Mouse (Mus musculus) v-Abl transformed pro-B cells (cell line): Measurements from ENCODE around the gene Gabbr2.

ENCODE experiments used
- in situ Hi-C, 2 experiments: fragments of 400-800 bp; cut with MboI; formaldehyde crosslinking; loops; one replicate each; pipeline ENCODE4 v1.15.1; 2025; ENCODE audit not compliant: unreplicated experiment in 2 of 2

Gabbr2 gene

GRCm38 (mm10) chr4:46990281-46991015, 1.2 kb downstream of the Gabbr2 start:
- in situ Hi-C loops = no loop called here

- in situ Hi-C loops = no loop called here
Measured at GRCm38 (mm10) chr4:46989842-46990241, 1.8 kb downstream of the Gabbr2 start.

GRCm38 (mm10) chr4:46988824-46989223, 2.8 kb downstream of the Gabbr2 start:
- in situ Hi-C loops = no loop called here

- in situ Hi-C loops = no loop called here
Measured at GRCm38 (mm10) chr4:46988257-46988656, 3.4 kb downstream of the Gabbr2 start.

GRCm38 (mm10) chr4:46987809-46988208, 3.9 kb downstream of the Gabbr2 start:
- in situ Hi-C loops = no loop called here

- in situ Hi-C loops = no loop called here
Measured at GRCm38 (mm10) chr4:46986054-46986453, 5.6 kb downstream of the Gabbr2 start.

- in situ Hi-C loops = loop anchor here in 1 of 2 experiments (5.0 kb wide), 1 partner anchor 39 kb away; no protein-coding TSS in a partner anchor
Measured at GRCm38 (mm10) chr4:46982912-46983311, 8.8 kb downstream of the Gabbr2 start.

- in situ Hi-C loops = loop anchor here in 1 of 2 experiments (5.0 kb wide), 1 partner anchor 40 kb away; no protein-coding TSS in a partner anchor
Measured at GRCm38 (mm10) chr4:46982094-46982493, 9.6 kb downstream of the Gabbr2 start.

- in situ Hi-C loops = no loop called here
Measured at GRCm38 (mm10) chr4:46978371-46978770, 13.3 kb downstream of the Gabbr2 start.

GRCm38 (mm10) chr4:46977161-46977560, 14.5 kb downstream of the Gabbr2 start:
- in situ Hi-C loops = no loop called here

- in situ Hi-C loops = no loop called here
Measured at GRCm38 (mm10) chr4:46976671-46977071, 15.0 kb downstream of the Gabbr2 start.

- in situ Hi-C loops = no loop called here
Measured at GRCm38 (mm10) chr4:46973322-46973721, 18.4 kb downstream of the Gabbr2 start.

GRCm38 (mm10) chr4:46967981-46968380, 23.7 kb downstream of the Gabbr2 start:
- in situ Hi-C loops = no loop called here

- in situ Hi-C loops = no loop called here
Measured at GRCm38 (mm10) chr4:46966551-46966950, 25.1 kb downstream of the Gabbr2 start.

GRCm38 (mm10) chr4:46961403-46961802, 30.3 kb downstream of the Gabbr2 start:
- in situ Hi-C loops = no loop called here

- in situ Hi-C loops = no loop called here
Measured at GRCm38 (mm10) chr4:46960208-46960607, 31.5 kb downstream of the Gabbr2 start.

GRCm38 (mm10) chr4:46959776-46960175, 31.9 kb downstream of the Gabbr2 start:
- in situ Hi-C loops = no loop called here

- in situ Hi-C loops = no loop called here
Measured at GRCm38 (mm10) chr4:46957955-46958354, 33.7 kb downstream of the Gabbr2 start.

GRCm38 (mm10) chr4:46956966-46957365, 34.7 kb downstream of the Gabbr2 start:
- in situ Hi-C loops = no loop called here

- in situ Hi-C loops = no loop called here
Measured at GRCm38 (mm10) chr4:46953021-46953420, 38.7 kb downstream of the Gabbr2 start.

- in situ Hi-C loops = no loop called here
Measured at GRCm38 (mm10) chr4:46952562-46952961, 39.1 kb downstream of the Gabbr2 start.

- in situ Hi-C loops = no loop called here
Measured at GRCm38 (mm10) chr4:46934291-46934690, 57.4 kb downstream of the Gabbr2 start.
